Mouse (Mus musculus) gastrocnemius, postnatal 10 days (tissue): ENCODE data around the gene Lingo3. TPM values are rescaled to one million over a fixed set of nuclear protein-coding genes. Genes with fewer than 3 reads are reported as not detected.

Source experiments
- DNase-seq: peaks from one replicate; pipeline ENCODE4 v3.0.0; 2021; ENCODE audit warnings: mixed read lengths
- microRNA-seq, 2 experiments: library from miRNA; unstranded; fragments of <30 nt; microRNA quantifications; one replicate each; pipeline ENCODE4 v1.2.0; 2021
- total RNA-seq, 2 experiments: library from RNA; stranded (reverse); gene quantifications; 2 replicates each; pipeline ENCODE4 v1.2.3; 2021

The Lingo3 gene
- total RNA-seq, 2 experiments from 2014 or later = 31.9 to 32.9 TPM

- peak; percentile 96 for DNase-seq
Observed at GRCm38 (mm10) chr10:80798150-80799006, 45.5 kb downstream of the Lingo3 start, which contains the start of the genes Sf3a2 and Plekhj1. TSS of gene Sf3a2 (plus strand) at chr10:80798198. TSS of gene Plekhj1 (minus strand) at chr10:80798626.

- no peak for DNase-seq
Observed at GRCm38 (mm10) chr10:80797186-80798149, 46.4 kb downstream of the Lingo3 start.

- no peak for DNase-seq
Observed at GRCm38 (mm10) chr10:80796307-80796848, 47.5 kb downstream of the Lingo3 start.

GRCm38 (mm10) chr10:80794750-80795149 lies 49.1 kb downstream of the Lingo3 start:
- no peak for DNase-seq

- no peak for DNase-seq
Observed at GRCm38 (mm10) chr10:80793803-80794202, 50.0 kb downstream of the Lingo3 start.

GRCm38 (mm10) chr10:80793033-80793784 lies 50.6 kb downstream of the Lingo3 start:
- no peak for DNase-seq

GRCm38 (mm10) chr10:80792175-80793032 lies 51.4 kb downstream of the Lingo3 start:
- DNase-seq = no peak

GRCm38 (mm10) chr10:80791476-80792174 lies 52.2 kb downstream of the Lingo3 start:
- DNase-seq = no peak

GRCm38 (mm10) chr10:80790761-80791404 lies 53.0 kb downstream of the Lingo3 start:
- no peak for DNase-seq

GRCm38 (mm10) chr10:80787517-80787916 lies 56.3 kb downstream of the Lingo3 start:
- no peak for DNase-seq

GRCm38 (mm10) chr10:80785963-80786362 lies 57.9 kb downstream of the Lingo3 start:
- DNase-seq = no peak

- no peak for DNase-seq
Observed at GRCm38 (mm10) chr10:80784871-80785270, 59.0 kb downstream of the Lingo3 start.

GRCm38 (mm10) chr10:80784302-80784701 lies 59.5 kb downstream of the Lingo3 start:
- no peak for DNase-seq

Small RNA genes lying within 50 kb of the gene (microRNA-seq; reads per million reads assigned to microRNA genes)
- gene Mir1982 = 1.5 to 2.5 reads per million in 2 experiments

Other genes starting within 250 kb of the Lingo3 start
- 10 to 100 TPM; 18.4 to 23.9 TPM for gene Scamp4, start 241.2 kb downstream of the Lingo3 start, total RNA-seq
- gene Adat3, start 241.2 kb downstream of the Lingo3 start, total RNA-seq = 1 to 10 TPM in 1 of 2 experiments, under 1 TPM in 1; 0.99 to 1.3 TPM
- 1 to 10 TPM in 1 of 2 experiments, under 1 TPM in 1; 0.45 to 1.2 TPM for gene Gm49322, start 238.0 kb downstream of the Lingo3 start, total RNA-seq
- gene Csnk1g2, start 221.2 kb downstream of the Lingo3 start, total RNA-seq = 100 to 1,000 TPM; 121 to 141 TPM
- gene Btbd2, start 187.0 kb downstream of the Lingo3 start, total RNA-seq = 10 to 100 TPM; 39.9 to 40.3 TPM
- 100 to 1,000 TPM; 142 to 160 TPM for gene Mknk2, start 165.9 kb downstream of the Lingo3 start, total RNA-seq
- 10 to 100 TPM in 1 of 2 experiments, 1 to 10 TPM in 1; 8.6 to 13.1 TPM for gene Mob3a, start 142.1 kb downstream of the Lingo3 start, total RNA-seq
- 1 to 10 TPM; 4.3 to 6.1 TPM for gene Izumo4, start 141.9 kb downstream of the Lingo3 start, total RNA-seq
- gene Ap3d1, start 101.8 kb downstream of the Lingo3 start, total RNA-seq = 10 to 100 TPM; 27.7 to 37.1 TPM
- 10 to 100 TPM; 25.9 to 46.0 TPM for gene Dot1l, start 88.8 kb downstream of the Lingo3 start, total RNA-seq
- gene Sf3a2, start 45.8 kb downstream of the Lingo3 start, total RNA-seq = 10 to 100 TPM; 31.6 to 41.3 TPM
- gene Plekhj1, start 45.4 kb downstream of the Lingo3 start, total RNA-seq = 10 to 100 TPM; 26.8 to 30.9 TPM
- under 1 TPM; 0.20 to 0.52 TPM for gene Amh, start 38.8 kb downstream of the Lingo3 start, total RNA-seq
- gene Jsrp1, start 30.5 kb downstream of the Lingo3 start, total RNA-seq = 100 to 1,000 TPM; 289 to 339 TPM
- 100 to 1,000 TPM; 846 to 935 TPM for gene Oaz1, start 17.4 kb downstream of the Lingo3 start, total RNA-seq
- 10 to 100 TPM; 36.8 to 42.4 TPM for gene Lsm7, start 11.2 kb upstream of the Lingo3 start, total RNA-seq
- gene Sppl2b, start 11.2 kb upstream of the Lingo3 start, total RNA-seq = 10 to 100 TPM; 30.5 to 33.0 TPM
- gene Tmprss9, start 27.8 kb upstream of the Lingo3 start, total RNA-seq = under 1 TPM in 1 of 2 experiments, not detected in 1; 0.07 TPM
- gene Timm13, start 56.9 kb upstream of the Lingo3 start, total RNA-seq = 100 to 1,000 TPM; 113 to 127 TPM
- gene Lmnb2, start 74.2 kb upstream of the Lingo3 start, total RNA-seq = 10 to 100 TPM; 24.0 to 28.1 TPM
- 10 to 100 TPM in 1 of 2 experiments, 1 to 10 TPM in 1; 9.0 to 15.9 TPM for gene Gadd45b, start 86.0 kb upstream of the Lingo3 start, total RNA-seq
- gene Gng7, start 170.9 kb upstream of the Lingo3 start, total RNA-seq = 1 to 10 TPM; 1.7 to 2.0 TPM
- under 1 TPM; 0.27 to 0.87 TPM for gene Diras1, start 181.6 kb upstream of the Lingo3 start, total RNA-seq
- gene Slc39a3, start 193.4 kb upstream of the Lingo3 start, total RNA-seq = 10 to 100 TPM; 11.5 to 13.3 TPM
- gene Sgta, start 216.1 kb upstream of the Lingo3 start, total RNA-seq = 10 to 100 TPM; 82.2 to 84.4 TPM
- 10 to 100 TPM; 26.4 to 27.1 TPM for gene Thop1, start 226.0 kb upstream of the Lingo3 start, total RNA-seq